Mouse (Mus musculus) retina, postnatal 1 day (tissue): ENCODE measurements around the gene Arl2bp.

ENCODE experiments used
- DNase-seq: peaks from one replicate; pipeline ENCODE4 v3.0.0-alpha.2; 2012

Arl2bp gene

GRCm38 (mm10) chr8:94666456-94667308 is at the start of gene Arl2bp:
Arl2bp (plus strand) TSS chr8:94666600.
- DNase-seq: peak; percentile 97

- DNase-seq: no peak
Measured at GRCm38 (mm10) chr8:94624885-94625284, 41.5 kb upstream of the Arl2bp start.

DNA sequence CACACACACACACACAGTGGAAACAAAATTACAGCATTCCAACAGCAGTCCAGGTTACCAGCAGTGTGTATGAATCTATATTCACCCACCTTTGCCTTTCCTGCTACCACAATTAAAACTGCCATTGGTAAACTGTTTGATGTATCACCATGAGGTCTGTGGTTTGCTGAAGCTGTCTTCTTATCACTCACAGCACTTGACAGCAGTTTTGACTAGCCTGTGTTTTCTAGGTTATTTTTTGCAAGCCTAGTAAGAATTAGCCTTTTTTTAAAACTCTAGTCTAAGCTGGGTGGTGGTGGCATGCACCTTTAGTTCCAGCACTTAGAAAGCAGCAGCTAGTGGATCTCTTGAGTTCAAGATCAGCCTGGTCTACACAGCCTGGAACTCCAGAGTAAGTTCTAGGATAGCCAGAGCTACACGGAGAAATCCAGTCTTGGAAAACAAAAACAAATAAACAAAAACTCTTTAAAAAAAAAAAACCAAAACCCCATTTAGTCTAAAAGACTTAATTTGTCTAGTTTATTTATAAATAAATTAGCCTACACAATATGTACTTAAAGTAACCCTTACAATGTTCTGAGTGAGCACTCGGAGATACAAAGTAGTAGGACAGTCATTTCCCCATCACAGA is 32.7 kb upstream of the Arl2bp start:
- DNase-seq: no peak

- DNase-seq: no peak
Measured at GRCm38 (mm10) chr8:94634211-94634610, 32.2 kb upstream of the Arl2bp start.

GRCm38 (mm10) chr8:94641183-94641582 is 25.2 kb upstream of the Arl2bp start:
- no peak for DNase-seq

- no peak for DNase-seq
Measured at GRCm38 (mm10) chr8:94641938-94642337, 24.5 kb upstream of the Arl2bp start.

- no peak for DNase-seq
Measured at GRCm38 (mm10) chr8:94645202-94645601, 21.2 kb upstream of the Arl2bp start.

GRCm38 (mm10) chr8:94646165-94646564 is 20.2 kb upstream of the Arl2bp start:
- no peak for DNase-seq

DNA sequence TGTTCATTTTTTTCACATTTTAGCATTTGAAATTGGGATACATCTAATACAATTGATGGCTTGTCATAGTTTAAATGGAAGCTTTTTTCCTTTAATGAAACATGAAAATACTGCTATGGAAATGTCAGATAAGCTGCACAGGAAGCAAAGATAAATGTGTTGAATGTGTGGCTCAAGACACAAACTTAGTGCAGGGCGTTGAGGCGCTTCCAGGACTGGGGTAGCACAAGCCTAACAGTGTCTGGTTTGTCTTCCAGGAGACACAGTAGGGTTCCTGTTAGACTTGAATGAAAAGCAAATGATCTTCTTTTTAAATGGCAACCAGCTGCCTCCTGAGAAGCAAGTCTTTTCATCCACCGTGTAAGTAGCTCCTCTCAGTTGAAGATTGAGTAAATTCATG is 16.9 kb upstream of the Arl2bp start:
- DNase-seq: no peak

- no peak for DNase-seq
Measured at GRCm38 (mm10) chr8:94652951-94653350, 13.4 kb upstream of the Arl2bp start.

- DNase-seq: no peak
Measured at GRCm38 (mm10) chr8:94654994-94655393, 11.4 kb upstream of the Arl2bp start.

DNA sequence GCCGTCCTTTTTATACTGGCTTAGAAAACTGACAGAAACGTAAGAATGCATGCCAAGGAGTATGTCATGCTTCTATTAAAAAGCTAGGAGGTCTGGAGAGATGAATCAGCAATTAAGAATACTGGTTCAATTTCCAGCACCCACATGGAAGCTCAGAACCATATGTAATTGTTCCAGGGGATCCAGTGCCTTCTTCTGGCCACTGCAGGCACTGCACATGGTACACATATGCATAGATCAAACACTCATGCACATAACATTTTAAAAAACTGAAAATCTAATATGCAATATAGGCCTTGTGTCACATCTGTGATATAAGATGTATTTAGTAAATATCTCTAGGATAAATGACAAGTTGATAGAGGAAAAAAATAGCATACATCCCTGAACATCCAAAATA is 8.4 kb upstream of the Arl2bp start:
- DNase-seq: no peak

DNA sequence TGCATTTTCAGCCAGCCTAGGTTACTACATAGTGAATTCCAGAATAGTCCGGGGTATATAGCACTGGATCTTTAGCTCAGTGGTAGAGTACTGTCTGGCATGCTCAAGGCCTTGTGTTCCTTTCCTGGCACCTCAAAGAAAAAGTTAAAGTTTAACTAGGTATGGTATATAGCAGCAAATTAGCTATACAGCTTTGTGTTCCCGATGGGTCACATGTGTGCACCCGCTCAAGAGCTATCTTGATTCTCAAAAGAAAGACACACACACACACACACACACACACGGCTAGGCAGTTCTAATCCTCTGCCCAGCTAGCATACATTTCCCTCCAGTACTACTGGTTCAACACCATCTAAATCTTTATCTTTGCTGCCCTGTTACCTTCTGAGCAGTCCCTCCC is 6.0 kb upstream of the Arl2bp start:
- DNase-seq: no peak

- no peak for DNase-seq
Measured at GRCm38 (mm10) chr8:94664722-94665121, 1.7 kb upstream of the Arl2bp start.

DNA sequence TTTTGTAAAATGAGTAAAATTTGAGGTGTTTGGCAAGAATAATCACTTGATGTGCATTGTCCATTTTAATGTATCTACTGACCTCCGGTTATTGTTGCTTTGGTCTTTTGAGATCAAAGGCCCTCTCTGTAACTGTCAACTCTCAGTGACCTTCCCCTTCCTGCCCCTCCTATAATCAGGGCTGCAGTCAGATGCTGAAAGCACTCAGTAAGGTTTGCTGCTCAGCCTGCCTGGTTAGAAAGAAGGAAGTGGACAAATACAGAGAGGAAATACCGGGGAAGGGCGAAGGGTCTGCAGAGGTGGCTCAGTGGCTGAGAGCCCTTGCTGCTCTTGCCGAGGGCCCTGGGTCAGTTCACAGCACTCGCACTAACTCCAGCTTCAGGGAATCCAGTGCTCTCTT is 8.0 kb downstream of the Arl2bp start:
- DNase-seq: no peak

- no peak for DNase-seq
Measured at GRCm38 (mm10) chr8:94675923-94676322, 9.5 kb downstream of the Arl2bp start.

DNA sequence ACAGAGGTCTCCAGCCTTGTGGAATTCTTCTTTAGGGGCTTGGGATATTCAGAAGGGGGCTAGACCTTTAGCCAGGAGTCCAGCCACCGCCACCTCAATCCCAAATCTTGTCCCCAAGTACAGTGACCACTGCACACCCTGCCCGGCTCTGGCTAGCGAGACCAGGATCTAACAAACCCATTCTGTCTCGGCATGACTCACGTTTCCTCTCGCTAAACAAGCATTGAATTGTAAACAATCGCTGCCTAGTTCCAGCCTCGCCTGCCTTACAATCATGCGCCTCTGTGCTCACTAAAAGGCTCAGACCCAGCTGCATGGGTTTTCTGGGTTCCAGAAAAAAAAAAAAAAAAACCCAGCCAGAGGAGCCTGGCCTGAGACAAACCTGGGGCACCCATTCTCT is 12.2 kb downstream of the Arl2bp start:
- no peak for DNase-seq

DNA sequence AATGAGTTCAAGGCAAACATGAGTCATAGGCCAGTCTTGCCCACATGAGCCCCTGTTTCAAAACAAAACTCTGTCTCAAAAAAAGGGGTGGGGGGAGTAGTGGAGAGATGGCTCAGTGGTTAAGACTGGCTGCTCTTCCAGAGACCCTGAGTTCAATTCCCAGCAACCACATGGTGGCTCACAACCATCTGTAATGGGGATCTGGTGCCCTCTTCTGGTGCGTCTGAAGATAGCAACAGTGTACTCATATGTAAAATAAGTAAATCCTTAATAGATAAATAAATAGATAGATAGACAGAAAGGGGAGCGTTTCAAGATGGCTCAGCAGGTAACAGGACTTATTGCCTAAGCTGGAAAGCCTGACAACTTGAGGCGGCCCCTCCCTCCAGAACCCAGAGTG is 14.0 kb downstream of the Arl2bp start:
- no peak for DNase-seq

- DNase-seq: no peak
Measured at GRCm38 (mm10) chr8:94682732-94683524, 16.5 kb downstream of the Arl2bp start.

- DNase-seq: no peak
Measured at GRCm38 (mm10) chr8:94684287-94684686, 17.9 kb downstream of the Arl2bp start.

DNA sequence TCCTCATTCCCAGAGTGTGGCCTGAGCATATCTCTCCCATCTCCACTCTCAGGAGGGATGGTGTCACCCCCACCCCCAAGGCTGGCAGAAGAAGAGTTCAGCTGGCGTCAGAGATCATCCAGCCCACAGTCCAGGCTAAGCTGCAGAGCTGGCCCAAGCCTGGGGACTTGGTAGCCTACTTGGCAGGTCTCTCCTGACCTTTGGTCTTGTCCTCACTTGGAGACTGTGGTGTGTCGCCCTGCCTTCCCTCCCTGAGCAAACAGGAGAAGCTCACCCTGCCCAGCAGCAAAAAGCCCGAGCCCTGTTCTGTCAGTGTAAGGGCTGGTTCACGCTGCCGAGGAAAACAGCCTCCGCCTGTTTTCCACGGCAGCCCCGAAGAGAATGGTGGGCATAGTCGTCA is 19.6 kb downstream of the Arl2bp start:
- no peak for DNase-seq

DNA sequence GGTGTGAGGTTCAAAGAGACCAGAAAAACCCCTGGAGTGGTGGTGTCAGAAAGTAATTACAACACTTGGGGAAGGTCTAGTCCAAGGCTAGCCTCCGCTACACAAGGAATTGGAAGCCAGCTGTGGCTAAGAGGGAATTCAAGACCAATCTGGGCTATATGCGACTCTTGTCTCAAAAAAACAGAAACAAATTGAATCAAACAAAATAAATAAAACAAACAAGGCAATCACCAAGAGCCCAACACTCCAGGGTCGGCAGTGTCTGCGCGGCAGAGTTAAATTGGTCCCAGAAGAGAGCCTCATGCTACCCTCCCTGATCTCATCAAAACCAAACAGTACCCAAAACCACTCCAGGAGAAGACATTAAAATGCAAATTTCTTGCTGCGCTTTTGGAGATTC is 28.3 kb downstream of the Arl2bp start:
- no peak for DNase-seq

- peak; percentile 39 for DNase-seq
Measured at GRCm38 (mm10) chr8:94695341-94695993, 29.1 kb downstream of the Arl2bp start.
